Mouse (Mus musculus) CD4-positive naive resting alpha-beta T cell, adult 57 days (primary cell): Measurements from ENCODE around the gene Sprr4. TPM values are rescaled to one million over a fixed set of nuclear protein-coding genes. Genes with fewer than 3 reads are reported as not detected.

Experiments used
- total RNA-seq: library from RNA; stranded (reverse); gene quantifications from one replicate; pipeline ENCODE4 v1.2.4, GENCODE M21; 2023

Gene Sprr4
- total RNA-seq: not detected

DNA sequence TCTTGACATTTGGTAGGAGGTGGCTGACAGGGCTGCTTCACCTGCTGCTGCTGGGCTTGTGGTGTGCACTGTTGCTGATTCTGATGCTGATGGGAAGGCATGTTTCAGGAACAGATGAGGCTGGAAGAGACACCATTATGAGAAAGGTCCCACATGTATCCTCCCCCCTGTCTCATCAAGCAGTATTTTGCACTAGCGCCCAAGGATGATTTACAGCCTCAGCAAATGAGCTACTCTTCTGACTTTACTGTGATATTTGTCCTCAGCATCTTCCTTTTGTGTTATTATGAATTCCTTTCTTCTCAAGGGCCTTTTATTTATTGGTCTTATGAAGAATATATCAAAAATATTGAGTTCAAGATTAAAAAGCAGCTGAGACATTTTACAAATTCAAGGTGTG lies at the start of gene Sprr4:
Sprr4 (minus strand) TSS at position 101 of the 400 bp plus-strand sequence.

GRCm38 (mm10) chr3:92534411-92534810 lies 34.1 kb upstream of the Sprr4 start, which contains the start of gene 2310046K23Rik:
Gene 2310046K23Rik, minus strand, starts transcription at chr3:92534511.

DNA sequence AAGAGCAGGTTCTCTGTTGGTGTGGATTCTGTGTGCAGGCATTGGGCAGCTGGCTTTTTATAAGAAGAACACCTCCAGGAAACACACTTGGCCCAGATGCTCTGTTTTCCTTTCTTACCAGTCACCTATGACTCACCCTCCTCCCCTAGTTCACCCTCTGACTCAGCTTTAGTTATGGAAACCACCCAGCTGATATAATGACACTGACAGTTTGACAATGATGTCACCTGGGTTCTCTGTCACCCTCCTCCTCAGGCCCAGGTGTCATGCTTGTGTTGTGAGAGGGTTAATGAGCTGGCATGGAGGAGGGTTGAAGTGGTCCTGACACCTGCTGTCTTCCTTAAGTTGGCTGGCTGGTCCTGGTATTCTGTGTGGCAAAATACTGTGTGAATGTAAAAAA lies 14.4 kb downstream of the Sprr4 start, which contains the start of gene Sprr1a:
Sprr1a (minus strand) TSS at position 33 of the 400 bp plus-strand sequence.

DNA sequence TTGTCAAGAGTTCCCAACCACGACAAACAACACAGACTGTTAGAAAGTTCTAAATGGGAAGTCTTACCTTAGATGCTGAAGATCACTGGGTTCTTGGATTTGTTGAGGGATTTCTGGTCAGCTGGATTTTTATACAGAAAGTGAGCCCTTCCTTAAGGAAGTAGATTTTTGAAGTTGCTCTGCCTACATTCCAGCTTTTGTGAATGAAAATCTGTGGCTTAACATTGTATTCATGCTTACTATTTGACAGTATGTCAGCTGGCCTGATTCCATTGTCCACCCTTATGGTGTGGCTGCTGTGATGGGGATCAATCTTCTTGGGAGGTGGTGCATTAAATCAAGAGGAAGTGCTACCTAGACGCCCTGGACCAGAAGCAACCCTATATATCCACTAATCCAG lies 41.7 kb downstream of the Sprr4 start, which contains the start of gene Sprr3:
Sprr3 (minus strand) TSS at position 101 of the 400 bp plus-strand sequence.

Other genes with a start within 250 kb of the Sprr4 start
- gene Sprr2a3, start 215.1 kb downstream of the Sprr4 start, total RNA-seq: not detected
- gene Sprr2b, start 183.9 kb downstream of the Sprr4 start, total RNA-seq: not detected
- gene Sprr2d, start 161.4 kb downstream of the Sprr4 start, total RNA-seq: not detected
- gene Sprr2e, start 148.3 kb downstream of the Sprr4 start, total RNA-seq: not detected
- not detected for gene Sprr2f, start 135.3 kb downstream of the Sprr4 start, total RNA-seq
- not detected for gene Sprr2h, start 114.8 kb downstream of the Sprr4 start, total RNA-seq
- not detected for gene Sprr2i, start 92.5 kb downstream of the Sprr4 start, total RNA-seq
- gene Sprr2j-ps, start 82.4 kb downstream of the Sprr4 start, total RNA-seq: not detected
- gene Gm9774, start 71.1 kb downstream of the Sprr4 start, total RNA-seq: 4.4 TPM
- not detected for gene Sprr2k, start 67.9 kb downstream of the Sprr4 start, total RNA-seq
- not detected for gene Sprr1b, start 61.7 kb downstream of the Sprr4 start, total RNA-seq
- gene Sprr3, start 41.8 kb downstream of the Sprr4 start, total RNA-seq: not detected
- gene Sprr1a, start 14.6 kb downstream of the Sprr4 start, total RNA-seq: not detected
- not detected for gene 2310046K23Rik, start 34.0 kb upstream of the Sprr4 start, total RNA-seq
- gene Ivl, start 73.2 kb upstream of the Sprr4 start, total RNA-seq: not detected
- gene Smcp, start 88.5 kb upstream of the Sprr4 start, total RNA-seq: not detected
- not detected for gene 2210017I01Rik, start 107.0 kb upstream of the Sprr4 start, total RNA-seq
- not detected for gene Lce6a, start 121.2 kb upstream of the Sprr4 start, total RNA-seq
- not detected for gene Lce1a1, start 147.8 kb upstream of the Sprr4 start, total RNA-seq
- not detected for gene Lce1b, start 156.4 kb upstream of the Sprr4 start, total RNA-seq
- not detected for gene Lce1a2, start 169.8 kb upstream of the Sprr4 start, total RNA-seq
- gene Lce1c, start 178.8 kb upstream of the Sprr4 start, total RNA-seq: not detected
- not detected for gene Lce1d, start 186.7 kb upstream of the Sprr4 start, total RNA-seq
- not detected for gene Lce1e, start 208.6 kb upstream of the Sprr4 start, total RNA-seq
- gene Lce1f, start 219.9 kb upstream of the Sprr4 start, total RNA-seq: not detected
- gene Gm38119, start 238.6 kb upstream of the Sprr4 start, total RNA-seq: not detected